Mouse (Mus musculus) MN1 (cell line): Measurements from ENCODE around the gene Esr1.

Source experiments
- DNase-seq: peaks from one replicate; pipeline ENCODE4 v3.0.0-alpha.2; 2016; ENCODE audit warnings: low spot score

Gene Esr1

GRCm38 (mm10) chr10:4838099-4838498 lies 226.7 kb downstream of the Esr1 start:
- no peak for DNase-seq

- no peak for DNase-seq
Measured at GRCm38 (mm10) chr10:4841039-4841438, 229.6 kb downstream of the Esr1 start.

GRCm38 (mm10) chr10:4847523-4847922 lies 236.1 kb downstream of the Esr1 start:
- no peak for DNase-seq

GRCm38 (mm10) chr10:4849881-4850280 lies 238.5 kb downstream of the Esr1 start:
- no peak for DNase-seq

- no peak for DNase-seq
Measured at GRCm38 (mm10) chr10:4875076-4875737, 263.8 kb downstream of the Esr1 start.

- DNase-seq = no peak
Measured at GRCm38 (mm10) chr10:4881391-4881790, 270.0 kb downstream of the Esr1 start.

- DNase-seq = no peak
Measured at GRCm38 (mm10) chr10:4885506-4885905, 274.1 kb downstream of the Esr1 start.

- peak; percentile 10 for DNase-seq
Measured at GRCm38 (mm10) chr10:4885961-4886360, 274.6 kb downstream of the Esr1 start.

- no peak for DNase-seq
Measured at GRCm38 (mm10) chr10:4893475-4893874, 282.1 kb downstream of the Esr1 start.

- DNase-seq = no peak
Measured at GRCm38 (mm10) chr10:4897789-4898188, 286.4 kb downstream of the Esr1 start.

- DNase-seq = no peak
Measured at GRCm38 (mm10) chr10:4900324-4900723, 288.9 kb downstream of the Esr1 start.

GRCm38 (mm10) chr10:4909271-4909670 lies 297.9 kb downstream of the Esr1 start:
- DNase-seq = no peak

GRCm38 (mm10) chr10:4910451-4910850 lies 299.1 kb downstream of the Esr1 start:
- no peak for DNase-seq

- DNase-seq = no peak
Measured at GRCm38 (mm10) chr10:4919046-4919445, 307.7 kb downstream of the Esr1 start.

GRCm38 (mm10) chr10:4923616-4924015 lies 312.2 kb downstream of the Esr1 start:
- DNase-seq = no peak

- DNase-seq = no peak
Measured at GRCm38 (mm10) chr10:4924391-4924790, 313.0 kb downstream of the Esr1 start.

- DNase-seq = no peak
Measured at GRCm38 (mm10) chr10:4943148-4943547, 331.8 kb downstream of the Esr1 start.

- no peak for DNase-seq
Measured at GRCm38 (mm10) chr10:4944725-4945124, 333.3 kb downstream of the Esr1 start.

- DNase-seq = no peak
Measured at GRCm38 (mm10) chr10:4965768-4966167, 354.4 kb downstream of the Esr1 start.

- DNase-seq = no peak
Measured at GRCm38 (mm10) chr10:4971156-4971555, 359.8 kb downstream of the Esr1 start.

- no peak for DNase-seq
Measured at GRCm38 (mm10) chr10:4971586-4971985, 360.2 kb downstream of the Esr1 start.

- DNase-seq = no peak
Measured at GRCm38 (mm10) chr10:4972026-4972425, 360.6 kb downstream of the Esr1 start.

GRCm38 (mm10) chr10:4974246-4974645 lies 362.9 kb downstream of the Esr1 start:
- no peak for DNase-seq

- no peak for DNase-seq
Measured at GRCm38 (mm10) chr10:4976557-4976956, 365.2 kb downstream of the Esr1 start.
